Mouse (Mus musculus) adrenal gland, postnatal 4 days (tissue): ENCODE measurements at regions not wholly inside any gene's neighbourhood (a gene's known extent, or its start where the extent isn't known, plus 50 kb on each side); places are given as distances from the start of the nearest gene placed in this dataset.
A peak's percentile ranks its signal among the peaks of the same experiment; 100 is the strongest.

Source experiments
- DNase-seq, 2 experiments: peaks; one replicate each; pipeline ENCODE4 v3.0.0; 2021 to 2022; ENCODE audit warnings: low spot score in 2 of 2, mixed read lengths in 2 of 2

- no peak for DNase-seq
Observed at GRCm38 (mm10) chr2:136617138-136617537, 96.1 kb upstream of the Snap25 start.

- no peak for DNase-seq
Observed at GRCm38 (mm10) chr2:136618114-136618513, 95.1 kb upstream of the Snap25 start.

GRCm38 (mm10) chr2:136620309-136620708, 92.9 kb upstream of the Snap25 start:
- DNase-seq = no peak

GRCm38 (mm10) chr2:136620969-136621368, 92.3 kb upstream of the Snap25 start:
- no peak for DNase-seq

GRCm38 (mm10) chr2:136623808-136624489, 89.3 kb upstream of the Snap25 start:
- DNase-seq = no peak

- DNase-seq = no peak
Observed at GRCm38 (mm10) chr2:136624490-136624850, 88.8 kb upstream of the Snap25 start.

- no peak for DNase-seq
Observed at GRCm38 (mm10) chr2:136646917-136647316, 66.3 kb upstream of the Snap25 start.

- peak; percentile 7 to 15 for DNase-seq
Observed at GRCm38 (mm10) chr2:136648606-136649005, 64.6 kb upstream of the Snap25 start.

GRCm38 (mm10) chr2:136650721-136651120, 62.5 kb upstream of the Snap25 start:
- no peak for DNase-seq

- no peak for DNase-seq
Observed at GRCm38 (mm10) chr2:136652206-136653003, 60.8 kb upstream of the Snap25 start.
